Mouse (Mus musculus): Measurements from ENCODE around the gene Ssty1. TPM values are rescaled to one million over a fixed set of nuclear protein-coding genes. Genes with fewer than 3 reads are reported as not detected.
"Not testable (repeated sequence)": the region's sequence is repeated elsewhere in the genome, so short reads cannot be mapped to it uniquely, and the experiment has no call there.

Ssty1 gene
- not detected in 2 replicates for polyA plus RNA-seq (2015; fragmentation: Nextera tagmentation; extraction: Ambion mirVana)

DNA sequence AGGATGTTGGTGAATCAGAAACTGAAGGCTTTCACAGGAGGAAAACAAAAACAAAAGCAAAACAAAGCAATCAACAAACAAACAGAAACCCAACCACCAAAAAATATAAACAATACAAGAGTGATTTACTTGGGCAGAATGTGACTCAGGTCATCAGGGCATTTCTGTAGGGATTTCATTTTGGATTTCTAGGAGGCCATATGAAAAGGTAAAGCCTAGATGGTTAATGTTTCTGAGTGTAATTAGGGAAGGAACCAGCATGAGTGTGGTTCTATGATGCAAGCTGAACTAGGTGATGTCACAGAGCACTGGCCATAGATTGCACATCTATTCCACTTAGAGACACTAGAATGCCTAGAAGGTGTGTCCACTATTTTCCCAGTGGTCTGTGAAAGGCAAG is at the start of gene Ssty1:
Gene Ssty1, plus strand, starts transcription at position 301 of the 400 bp plus-strand sequence.
- not testable (repeated sequence) for H3K4me1 ChIP-seq (replicated peaks); H3K9ac ChIP-seq; H3K36me3 ChIP-seq; H3K4me2 ChIP-seq; H3K9me3 ChIP-seq; ATAC-seq (ENCODE audit: low read depth); H3K27ac ChIP-seq (replicated peaks); H3K27me3 ChIP-seq; H3K4me3 ChIP-seq

DNA sequence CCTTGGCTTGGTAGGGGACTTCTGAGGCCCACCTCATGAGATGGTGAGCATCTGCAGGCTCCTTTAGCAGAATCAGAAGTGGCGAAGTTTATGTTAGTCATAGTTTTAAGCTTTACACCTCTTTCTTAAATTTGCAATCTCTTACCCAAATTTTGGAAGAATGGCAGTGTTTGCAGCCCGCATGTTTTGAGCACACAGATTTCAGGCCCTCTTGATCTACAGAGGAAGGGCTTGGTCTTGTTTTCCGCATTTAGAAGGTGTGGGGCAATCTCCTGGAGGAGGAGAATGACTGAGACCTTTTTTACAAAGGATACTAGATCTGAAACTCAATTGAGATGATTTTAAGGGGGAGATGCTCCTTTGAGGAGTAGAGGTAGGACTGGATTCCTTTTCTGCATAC is 27.2 kb upstream of the Ssty1 start, which contains the start of gene Gm21764:
Gene Gm21764, minus strand, starts transcription at position 101 of the 400 bp plus-strand sequence.
- not testable (repeated sequence) for H3K9ac ChIP-seq; ATAC-seq (ENCODE audit: low read depth); H3K4me1 ChIP-seq (replicated peaks); H3K4me2 ChIP-seq; H3K36me3 ChIP-seq; H3K4me3 ChIP-seq; H3K27ac ChIP-seq (replicated peaks); H3K27me3 ChIP-seq; H3K9me3 ChIP-seq
- WGBS = no CpG with 5 or more reads among the region's 3 CpGs

Other genes with a start within 250 kb of the Ssty1 start
- not detected in 2 replicates for gene Gm21904, start 242.8 kb upstream of the Ssty1 start, polyA plus RNA-seq (2015; fragmentation: Nextera tagmentation; extraction: Ambion mirVana)
- gene Gm20772, start 214.4 kb upstream of the Ssty1 start, polyA plus RNA-seq (2015; fragmentation: Nextera tagmentation; extraction: Ambion mirVana) = not detected in 2 replicates
- gene Gm20831, start 214.4 kb upstream of the Ssty1 start, polyA plus RNA-seq (2015; fragmentation: Nextera tagmentation; extraction: Ambion mirVana) = not detected in 2 replicates
- gene Srsy, start 151.8 kb upstream of the Ssty1 start, polyA plus RNA-seq (2015; fragmentation: Nextera tagmentation; extraction: Ambion mirVana) = not detected in 2 replicates
- gene Gm21764, start 27.3 kb upstream of the Ssty1 start, polyA plus RNA-seq (2015; fragmentation: Nextera tagmentation; extraction: Ambion mirVana) = not detected in 2 replicates